Mouse (Mus musculus): ENCODE data around the gene Ifit1bl1.
A peak's percentile ranks its signal among the peaks of the same experiment; 100 is the strongest.
"Not testable (repeated sequence)": the region's sequence is repeated elsewhere in the genome, so short reads cannot be mapped to it uniquely, and the experiment has no call there.

Ifit1bl1 gene

DNA sequence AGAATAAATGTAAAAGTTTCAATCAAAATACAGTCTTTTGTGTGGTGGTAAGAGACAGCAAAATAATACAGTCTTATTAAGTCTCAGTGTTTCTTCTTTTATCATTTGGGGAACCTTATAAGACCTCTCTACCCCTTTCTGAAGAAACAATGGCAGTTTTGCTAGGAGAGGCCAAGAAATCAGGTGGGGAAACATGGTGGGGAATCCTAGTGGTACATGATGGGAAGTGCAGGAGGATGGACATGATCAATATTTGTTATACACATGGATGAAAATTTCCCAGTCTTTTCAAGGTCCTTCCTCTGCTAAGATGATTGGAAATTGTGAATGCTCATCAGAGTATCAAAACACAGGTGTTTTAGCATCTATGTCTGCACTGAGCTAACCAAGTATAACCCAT lies 12.8 kb downstream of the Ifit1bl1 start:
- no peak for DNase-seq (ENCODE audit: low spot score)

DNA sequence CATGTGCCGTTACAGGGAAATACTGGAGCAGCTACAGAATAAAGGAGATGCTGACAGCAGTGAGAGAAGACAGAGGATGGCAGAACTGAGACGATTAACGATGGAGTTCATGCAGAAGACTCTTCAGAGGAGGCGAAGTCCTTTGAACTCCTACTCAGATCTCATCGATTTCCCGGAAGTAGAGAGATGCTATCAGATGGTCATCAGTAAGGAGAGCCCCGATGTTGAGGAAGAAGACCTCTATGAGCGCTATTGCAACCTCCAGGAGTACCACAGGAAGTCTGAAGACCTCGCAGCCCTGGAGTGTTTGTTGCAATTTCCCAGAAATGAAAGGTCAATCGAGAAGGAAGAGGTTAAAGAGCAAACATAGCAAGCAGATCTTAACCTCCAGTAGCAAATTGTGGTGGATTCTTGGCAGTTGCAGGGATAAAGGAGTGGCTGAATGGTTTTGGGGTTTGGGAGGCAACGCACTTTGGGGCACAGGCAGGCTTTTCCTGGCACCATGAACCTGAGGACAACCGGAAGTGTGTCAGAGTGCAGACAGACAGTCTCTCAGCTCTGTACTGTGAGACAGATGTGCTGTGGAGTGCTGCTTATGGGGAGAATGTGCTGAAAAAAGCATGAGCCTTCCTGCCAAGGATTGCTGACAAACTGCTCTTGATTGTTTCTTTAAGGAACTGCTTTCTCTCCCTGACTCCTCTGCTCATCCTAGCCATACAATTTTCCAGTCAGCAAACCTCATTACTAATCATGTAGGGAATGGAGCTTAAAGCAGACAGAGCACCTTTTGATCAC lies 13.7 kb downstream of the Ifit1bl1 start:
- not testable (repeated sequence) for DNase-seq (ENCODE audit: low spot score)

DNA sequence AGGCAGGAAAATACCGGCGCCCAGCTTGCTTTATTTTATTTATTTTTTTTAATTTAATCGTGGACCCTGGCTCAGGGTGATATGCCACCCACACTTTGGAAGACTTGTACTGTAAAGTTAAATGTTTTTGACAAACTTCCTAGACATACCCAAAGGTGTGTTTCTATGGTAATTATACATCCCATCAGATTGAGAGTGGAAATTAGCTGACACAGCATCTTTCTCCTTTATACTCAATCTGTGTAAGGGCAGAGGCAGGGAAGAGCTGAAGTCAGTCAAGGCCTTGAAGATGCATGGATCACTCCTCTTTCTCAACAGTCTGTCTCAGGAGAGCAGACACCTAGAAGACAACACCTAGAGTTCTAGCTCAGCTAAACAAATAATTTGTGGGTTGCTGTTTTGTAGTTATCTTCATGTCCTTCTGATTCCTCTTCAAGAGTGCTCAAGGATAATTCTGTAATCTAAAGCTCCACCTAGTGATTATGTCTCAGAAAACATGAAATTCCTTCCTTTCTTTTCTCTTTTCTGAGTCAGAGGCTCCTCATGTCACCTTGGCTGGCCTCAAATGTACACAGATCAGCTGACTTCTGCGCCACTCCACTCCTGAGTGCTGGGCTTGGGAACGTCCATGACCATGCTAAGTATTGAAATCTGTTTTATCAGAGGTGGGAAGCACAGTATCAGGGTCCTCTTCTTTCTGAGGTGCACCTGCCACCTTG lies 15.9 kb downstream of the Ifit1bl1 start:
- not testable (repeated sequence) for DNase-seq (ENCODE audit: low spot score)

DNA sequence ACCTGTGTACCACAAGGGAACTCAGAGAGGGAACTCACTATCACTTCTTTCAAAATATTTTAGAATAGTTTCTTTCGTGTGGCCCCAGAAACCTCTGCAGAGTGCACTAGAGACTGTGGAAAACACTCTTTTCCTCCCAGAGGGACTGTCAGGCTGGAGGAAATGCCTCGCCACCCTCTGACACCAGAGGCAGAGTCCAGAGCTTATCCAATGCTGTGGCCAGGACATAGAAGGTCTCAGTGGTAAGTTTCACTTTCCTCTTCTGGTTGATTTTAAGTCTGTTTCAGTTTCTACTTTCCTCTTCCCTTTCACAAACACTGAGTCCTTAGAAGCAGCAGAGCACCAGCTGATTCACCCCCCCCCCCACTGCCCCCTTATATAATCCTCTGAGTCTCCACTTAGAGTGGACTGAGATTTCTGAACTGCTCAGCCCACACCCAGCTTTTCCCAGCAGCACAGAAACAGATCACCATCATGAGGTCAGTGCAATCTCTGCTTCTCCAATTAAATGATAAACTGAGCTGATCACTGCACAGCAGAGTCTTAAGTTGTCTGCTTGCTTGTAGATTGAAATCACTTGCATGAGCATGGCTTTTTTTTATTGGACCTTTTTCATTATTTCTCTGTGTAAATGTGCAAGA lies 18.5 kb downstream of the Ifit1bl1 start, which contains the start of gene Ifit3:
Gene Ifit3, plus strand, starts transcription at position 406 of the 641 bp plus-strand sequence.
- not testable (repeated sequence) for DNase-seq (ENCODE audit: low spot score)

DNA sequence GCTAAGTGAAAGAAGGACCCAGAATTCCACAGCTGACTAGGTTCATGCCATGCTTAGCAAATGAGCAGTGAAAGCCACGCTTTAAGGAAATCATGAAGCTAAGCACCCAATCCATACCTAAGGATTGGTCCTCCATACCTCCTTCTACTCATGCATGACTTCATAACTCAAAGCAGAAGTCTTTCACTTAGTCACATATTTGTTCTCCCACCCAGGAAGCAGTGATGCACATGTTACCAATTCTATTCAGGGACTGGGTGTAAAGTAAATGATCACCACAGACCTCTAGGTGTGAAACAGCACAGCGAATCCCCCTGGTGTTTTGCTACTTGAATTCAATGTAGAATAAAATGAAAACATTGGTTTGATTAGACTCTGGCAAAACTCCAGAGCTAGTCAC lies 19.1 kb downstream of the Ifit1bl1 start:
- DNase-seq (ENCODE audit: low spot score): not testable (repeated sequence)

DNA sequence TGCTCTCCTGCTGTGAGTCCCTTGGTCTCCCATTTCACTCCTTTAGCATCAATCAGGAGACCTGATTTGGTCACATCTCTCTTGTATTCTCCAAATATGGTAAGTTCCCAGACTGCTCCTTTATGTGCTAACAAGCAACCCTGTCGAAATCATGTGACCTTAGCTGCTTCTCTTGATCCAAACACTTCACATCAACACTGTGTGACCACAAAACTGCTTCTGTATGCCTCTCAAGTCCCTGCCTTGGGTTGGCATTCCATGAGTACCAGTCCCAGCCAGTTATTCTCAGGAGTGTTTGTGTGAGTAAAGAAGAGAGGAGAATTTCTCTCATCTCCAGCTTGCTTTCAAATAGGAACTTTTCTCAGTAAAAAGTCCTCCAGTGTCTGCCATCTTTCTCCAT lies 24.6 kb downstream of the Ifit1bl1 start:
- no peak for DNase-seq (ENCODE audit: low spot score)

DNA sequence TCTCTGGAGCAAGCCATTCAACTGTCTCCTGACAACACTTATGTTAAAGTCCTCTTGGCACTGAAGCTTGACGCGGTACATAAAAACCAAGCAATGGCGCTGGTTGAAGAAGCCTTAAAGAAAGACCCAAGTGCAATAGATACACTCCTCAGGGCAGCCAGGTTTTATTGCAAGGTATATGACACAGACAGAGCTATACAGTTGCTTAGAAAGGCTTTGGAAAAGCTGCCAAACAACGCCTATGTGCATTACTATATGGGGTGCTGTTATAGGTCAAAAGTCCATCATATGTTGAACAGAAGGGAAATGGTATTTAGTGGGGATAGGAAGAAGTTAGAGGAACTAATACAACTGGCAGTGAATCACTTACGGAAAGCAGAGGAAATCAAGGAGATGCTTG lies 28.1 kb downstream of the Ifit1bl1 start:
- no peak for DNase-seq (ENCODE audit: low spot score)

DNA sequence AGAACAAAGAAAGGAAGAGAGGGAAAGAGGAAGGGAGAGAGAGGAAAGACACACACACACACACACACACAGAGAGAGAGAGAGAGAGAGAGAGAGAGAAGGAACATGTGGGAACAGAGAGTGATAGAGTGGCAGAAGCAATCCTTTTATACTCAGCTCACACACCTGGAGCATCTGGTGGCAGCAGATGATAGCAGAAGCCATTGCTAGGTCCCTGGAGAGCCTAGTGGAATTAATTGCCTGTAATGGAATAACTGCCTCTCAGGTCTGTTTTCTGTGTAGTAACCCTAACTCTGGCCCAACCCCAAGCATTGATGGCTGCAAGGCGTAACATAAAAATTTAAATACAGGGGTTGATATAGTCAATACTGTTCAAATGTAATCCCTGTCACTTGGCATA lies 30.7 kb downstream of the Ifit1bl1 start:
- no peak for DNase-seq (ENCODE audit: low spot score)

DNA sequence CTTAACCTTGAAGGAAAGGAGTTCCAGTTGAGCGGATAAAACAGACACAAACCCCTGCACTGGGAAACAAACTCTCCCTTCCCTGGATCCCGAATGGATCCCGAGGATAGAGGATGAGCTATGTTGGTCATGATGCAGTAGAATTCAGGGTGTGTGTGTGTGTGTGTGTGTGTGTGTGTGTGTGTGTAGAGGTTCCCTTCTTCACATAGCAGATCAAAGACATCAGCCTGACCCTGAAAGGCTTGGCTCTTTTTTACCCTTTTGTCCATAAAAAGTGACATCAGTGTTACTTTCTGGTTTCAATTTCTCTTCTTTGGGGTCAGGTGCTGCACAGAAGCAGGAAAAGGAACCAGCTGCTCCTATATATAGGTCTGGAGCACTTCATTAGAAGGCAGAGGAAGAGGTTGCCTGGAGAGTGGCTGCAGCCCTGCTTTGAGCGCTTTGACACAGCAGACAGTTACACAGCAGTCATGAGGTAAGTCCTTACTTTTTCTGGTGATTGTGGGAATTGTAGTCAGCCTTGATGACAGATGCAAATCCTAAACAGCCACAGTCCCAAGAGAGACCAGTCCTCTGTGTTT lies 31.8 kb downstream of the Ifit1bl1 start:
- no peak for DNase-seq (ENCODE audit: low spot score)

DNA sequence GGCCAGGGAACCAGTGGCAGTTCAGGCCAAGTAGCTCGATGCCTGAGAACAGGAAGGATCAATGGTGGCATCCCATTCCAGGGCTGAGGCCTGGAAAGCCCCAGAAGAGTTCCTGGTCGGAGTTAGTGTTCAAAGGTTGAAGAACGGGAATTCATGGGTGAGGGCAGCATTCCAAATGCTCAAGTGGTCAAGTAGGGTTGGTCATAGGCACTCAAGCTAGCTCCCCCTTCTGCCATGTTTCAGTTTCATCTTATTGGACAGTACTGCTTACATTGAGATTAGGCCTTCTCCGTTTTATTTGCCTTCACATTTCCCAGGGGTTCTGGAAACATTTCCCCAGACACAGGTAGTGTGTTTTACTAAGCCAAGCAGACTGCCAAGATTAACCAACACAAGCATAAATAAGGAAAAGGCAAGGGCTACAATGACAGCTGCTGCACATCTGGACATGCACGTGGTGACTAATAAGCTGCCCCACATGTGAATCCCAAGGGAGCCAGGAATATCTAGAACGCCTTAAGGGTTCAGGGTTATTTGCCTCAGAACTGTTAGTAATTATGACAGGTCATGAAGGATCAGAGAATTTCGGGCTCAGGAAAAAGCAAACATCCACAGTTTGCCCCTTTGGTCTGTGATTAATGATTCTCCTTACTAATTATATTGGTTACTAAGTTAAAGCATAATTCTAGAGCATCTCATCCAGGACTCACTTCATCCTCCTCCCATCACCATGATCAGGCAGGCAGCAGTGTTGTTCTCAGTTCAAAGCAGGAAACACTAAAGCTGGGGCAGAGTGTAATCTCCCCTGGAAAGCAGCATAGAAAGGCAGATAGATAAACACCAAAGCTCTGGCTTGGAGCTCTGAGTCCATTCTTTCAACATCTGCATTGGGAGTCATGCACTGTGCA lies 32.5 kb downstream of the Ifit1bl1 start:
- DNase-seq (ENCODE audit: low spot score): no peak

DNA sequence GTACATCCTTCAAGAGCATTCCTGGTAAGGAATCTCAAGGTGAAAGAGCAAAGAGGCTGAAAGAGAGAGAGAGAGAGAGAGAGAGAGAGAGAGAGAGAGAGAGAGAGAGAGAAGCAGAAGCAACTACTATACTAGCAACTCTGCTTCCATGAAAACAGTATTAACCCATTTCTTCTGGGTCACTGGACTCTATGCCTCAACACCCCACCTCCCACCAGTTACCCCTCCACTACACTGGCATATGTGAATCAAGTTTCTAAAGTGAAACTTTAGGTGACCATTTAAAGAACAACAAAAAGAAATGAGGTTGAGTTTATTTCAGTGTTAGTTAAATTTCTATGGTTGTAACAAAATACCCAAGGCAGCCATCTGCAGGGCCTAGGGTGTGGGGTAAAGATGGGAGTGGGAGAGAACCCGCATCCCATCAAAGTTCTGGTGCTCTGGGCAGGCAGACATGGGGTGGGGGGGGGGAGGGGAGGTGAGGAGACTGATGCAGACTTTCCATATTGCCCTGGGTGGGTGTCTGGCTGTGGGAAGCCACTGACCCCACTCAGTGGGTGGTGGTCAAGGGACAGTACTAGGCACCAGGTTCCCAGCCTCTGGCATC lies 35.5 kb downstream of the Ifit1bl1 start:
- no peak for DNase-seq (ENCODE audit: low spot score)

DNA sequence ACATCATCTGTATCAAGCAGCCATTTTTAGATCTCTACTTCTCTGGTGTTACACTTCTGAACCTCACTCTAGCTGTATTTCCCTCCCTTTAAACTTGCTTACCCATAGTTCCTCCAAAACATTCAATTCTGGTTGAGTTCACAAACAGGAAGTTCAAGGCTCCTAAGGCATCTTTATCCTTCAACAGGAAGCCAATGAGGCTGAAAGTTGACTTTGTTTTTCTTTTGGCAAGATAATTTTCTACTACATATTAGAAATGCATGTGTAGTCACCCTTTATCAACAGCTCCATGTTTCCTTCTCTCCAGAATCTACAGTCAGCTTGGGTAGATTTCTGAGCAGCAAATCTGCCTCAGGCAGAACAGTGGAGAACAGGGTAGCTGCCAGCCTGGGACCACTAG lies 39.2 kb downstream of the Ifit1bl1 start:
- DNase-seq (ENCODE audit: low spot score): no peak

DNA sequence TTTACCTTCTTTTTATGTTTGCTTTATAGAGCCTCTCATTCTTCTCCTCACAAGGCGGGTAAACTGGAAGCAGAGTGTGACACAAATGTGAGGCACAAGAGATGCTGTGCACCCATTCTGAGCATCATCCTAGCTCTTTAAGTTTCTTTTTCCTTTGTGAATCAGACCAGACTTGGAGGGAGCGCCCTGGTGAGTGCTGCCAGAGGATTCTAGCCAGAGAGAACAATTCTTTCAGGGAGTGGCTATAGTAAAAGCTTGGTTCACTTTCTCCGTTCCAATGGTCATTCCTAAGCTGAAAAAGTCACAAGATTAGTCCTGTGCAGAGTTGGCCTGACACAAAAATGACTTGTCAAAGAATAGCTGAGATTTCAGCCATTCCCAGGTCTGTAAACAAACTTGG lies 45.1 kb downstream of the Ifit1bl1 start:
- peak; percentile 41 for DNase-seq (ENCODE audit: low spot score)

DNA sequence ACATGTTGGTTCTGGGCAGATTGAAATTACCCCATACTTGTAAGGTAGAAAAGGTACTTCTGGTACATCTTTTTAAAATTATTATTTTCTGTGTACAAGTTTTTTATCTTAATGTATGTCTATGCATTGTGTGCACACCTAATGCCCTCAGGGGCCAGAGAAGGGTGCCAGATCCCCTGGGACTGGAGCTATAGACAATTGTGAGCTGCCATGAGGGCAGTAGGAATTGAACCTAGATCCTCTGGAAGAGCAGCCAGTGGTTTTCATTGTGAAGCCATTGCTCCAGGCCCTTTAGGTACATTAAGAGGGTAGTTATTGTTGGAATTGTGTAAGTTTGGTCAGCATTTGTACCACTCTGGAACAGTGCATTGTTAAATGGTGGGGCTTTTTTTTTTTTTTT lies 47.7 kb downstream of the Ifit1bl1 start:
- DNase-seq (ENCODE audit: low spot score): no peak

DNA sequence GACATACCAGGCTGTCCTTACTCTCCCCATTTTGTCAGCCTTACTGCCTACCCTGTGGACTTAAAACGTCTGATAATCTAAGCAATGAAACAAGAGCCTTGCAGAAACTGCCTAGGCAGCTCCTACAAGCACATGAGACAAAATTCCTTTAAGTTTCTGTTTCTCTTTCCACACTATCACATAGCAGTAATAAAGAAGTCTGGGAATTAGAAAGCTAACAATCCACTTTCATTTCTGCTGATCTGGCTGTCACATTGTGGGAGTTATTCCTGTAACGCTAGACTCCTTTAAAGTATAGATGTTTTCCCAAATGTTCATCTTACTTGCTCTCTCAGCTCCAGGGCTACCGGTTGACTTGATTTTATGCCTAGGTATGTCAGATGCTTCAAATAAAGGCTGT lies 48.2 kb downstream of the Ifit1bl1 start:
- DNase-seq (ENCODE audit: low spot score): no peak

DNA sequence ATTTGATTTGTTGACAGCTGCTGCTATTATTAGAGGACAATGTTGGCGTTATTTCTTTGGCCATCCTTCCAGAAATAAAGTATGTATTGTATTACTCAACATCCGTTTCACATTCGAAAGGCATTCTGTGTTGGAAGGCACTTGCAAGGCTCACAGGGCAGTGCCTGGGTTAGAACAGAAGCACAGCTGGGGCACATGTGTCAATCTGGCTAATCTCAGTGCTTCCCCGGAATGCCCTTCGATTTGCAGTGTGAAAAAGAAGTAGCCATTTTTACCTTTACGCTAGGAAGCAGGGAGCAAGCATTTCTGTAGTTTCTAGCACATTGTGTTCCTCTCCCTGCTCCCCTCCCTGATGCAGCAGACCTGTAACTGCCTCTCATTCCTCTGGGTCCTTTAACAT lies 48.7 kb downstream of the Ifit1bl1 start:
- no peak for DNase-seq (ENCODE audit: low spot score)

DNA sequence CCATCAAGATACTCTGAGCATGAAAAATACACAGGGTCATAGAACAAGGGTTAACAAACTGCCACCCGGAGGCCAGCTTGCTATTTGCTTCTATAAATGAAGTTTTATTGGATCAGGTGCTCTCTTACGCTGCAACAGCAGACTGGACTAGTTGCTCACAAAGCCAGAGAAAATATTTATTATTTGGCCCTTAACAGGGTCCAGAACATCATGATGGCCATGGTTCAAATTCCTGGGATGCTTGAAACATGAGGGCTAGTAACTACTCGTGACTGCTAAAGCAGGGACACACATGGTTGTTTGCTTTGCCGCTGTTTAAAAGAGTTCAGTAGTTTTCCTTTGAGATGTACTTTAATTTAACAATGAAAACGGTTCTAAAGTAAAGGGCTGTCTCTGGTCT lies 49.8 kb downstream of the Ifit1bl1 start:
- DNase-seq (ENCODE audit: low spot score): peak; percentile 29

DNA sequence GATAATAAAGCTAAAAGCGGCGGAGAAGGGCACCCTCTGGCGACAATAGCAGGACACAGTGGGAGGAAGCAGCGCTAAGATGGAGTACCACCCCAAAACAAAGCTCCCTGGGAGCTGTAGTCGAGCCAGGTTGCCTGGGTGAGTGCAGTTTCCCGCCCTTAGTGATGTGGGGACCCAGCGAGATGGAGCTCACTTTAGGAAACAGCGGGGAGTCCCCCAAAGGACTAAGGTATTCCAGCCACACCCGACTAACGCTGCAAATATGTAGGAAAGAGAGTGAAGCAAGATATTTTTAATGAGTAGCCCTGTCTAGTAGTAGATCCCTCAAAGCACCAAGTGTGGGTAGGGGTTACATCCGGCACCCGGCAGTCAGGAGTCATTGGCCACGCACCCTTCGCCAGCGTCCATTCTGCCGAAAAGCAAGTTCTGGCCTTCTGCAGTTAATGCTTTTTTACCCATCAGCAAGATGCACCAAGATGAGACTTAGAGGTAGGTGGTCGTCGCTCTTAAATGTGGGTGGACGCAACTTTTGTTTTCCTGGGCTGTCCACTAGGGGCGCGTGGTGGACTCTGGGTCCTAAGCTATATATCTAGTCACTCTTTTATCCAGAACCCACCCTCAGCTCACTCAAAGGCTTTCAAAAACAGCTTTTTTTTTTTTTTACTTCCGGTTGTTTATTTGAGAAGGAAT lies 51.1 kb downstream of the Ifit1bl1 start, which contains the start of gene Ifit2:
Gene Ifit2, plus strand, starts transcription at position 161 of the 690 bp plus-strand sequence.
- peak; percentile 74 for DNase-seq (ENCODE audit: low spot score)

DNA sequence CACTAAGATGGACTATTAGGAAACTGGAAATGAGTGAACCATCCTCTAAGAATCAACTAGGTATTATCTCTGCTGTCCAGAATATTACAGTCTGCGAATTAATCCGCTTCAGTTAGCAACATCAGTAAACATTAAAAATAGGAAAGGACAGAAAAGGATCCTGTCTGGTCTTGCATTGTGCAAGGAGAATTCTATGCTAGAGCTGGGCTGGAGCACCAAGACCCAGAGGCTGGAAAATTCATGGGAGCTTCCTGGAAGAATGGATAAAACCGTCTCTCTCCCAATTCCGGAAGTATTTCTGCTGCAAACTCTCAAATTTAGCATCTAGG lies 51.6 kb downstream of the Ifit1bl1 start:
- no peak for DNase-seq (ENCODE audit: low spot score)

DNA sequence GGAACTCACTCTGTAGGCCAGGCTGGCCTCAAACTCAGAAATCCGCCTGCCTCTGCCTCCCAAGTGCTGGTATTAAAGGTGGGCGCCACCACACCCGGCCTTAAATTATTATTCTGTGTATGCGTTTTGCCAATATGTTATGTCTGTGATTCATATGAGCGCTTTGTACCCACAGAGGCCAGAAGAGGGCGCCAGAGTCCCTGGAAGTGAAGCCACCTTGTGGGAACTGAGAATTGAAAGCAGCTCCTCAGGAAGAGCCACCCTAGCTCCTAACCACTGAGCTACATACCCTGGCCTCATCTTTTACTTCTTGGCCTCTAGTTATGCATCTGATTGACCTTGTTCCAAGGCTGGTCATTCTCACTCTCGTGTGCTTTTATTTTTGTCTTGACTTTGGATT lies 53.8 kb downstream of the Ifit1bl1 start:
- DNase-seq (ENCODE audit: low spot score): peak; percentile 77

DNA sequence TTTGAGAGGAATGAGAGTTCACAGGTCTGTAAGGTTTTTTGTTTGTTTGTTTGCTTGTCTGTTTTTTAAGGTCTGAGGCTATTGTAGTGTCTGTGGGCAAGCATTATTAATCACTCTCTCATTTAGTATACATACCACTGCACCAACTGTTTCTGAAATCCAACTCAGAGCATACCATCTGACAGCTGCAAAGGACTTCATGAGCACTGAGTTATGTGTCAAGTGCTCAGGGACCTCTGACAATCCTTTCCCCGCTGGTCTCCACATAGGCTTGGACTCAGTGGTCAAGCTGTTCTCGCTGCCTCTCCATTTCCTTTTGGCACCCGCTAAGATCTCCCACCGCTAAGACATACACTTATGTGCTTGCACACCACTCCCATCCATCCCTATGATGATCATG lies 55.5 kb downstream of the Ifit1bl1 start:
- no peak for DNase-seq (ENCODE audit: low spot score)
